Mouse (Mus musculus) ES-Bruce4 (cell line): ENCODE measurements at regions not wholly inside any gene's neighbourhood (a gene's known extent, or its start where the extent isn't known, plus 50 kb on each side); places are given as distances from the start of the nearest gene placed in this dataset.

ENCODE experiments used
- CTCF ChIP-seq: IDR thresholded peaks from one replicate; pipeline ENCODE4 v1.8.1; 2011; ENCODE audit warnings: low read depth, low read length
- POLR2A ChIP-seq: IDR thresholded peaks from one replicate; pipeline ENCODE4 v1.8.1; 2011; ENCODE audit warnings: low read length; ENCODE audit not compliant: insufficient read depth

DNA sequence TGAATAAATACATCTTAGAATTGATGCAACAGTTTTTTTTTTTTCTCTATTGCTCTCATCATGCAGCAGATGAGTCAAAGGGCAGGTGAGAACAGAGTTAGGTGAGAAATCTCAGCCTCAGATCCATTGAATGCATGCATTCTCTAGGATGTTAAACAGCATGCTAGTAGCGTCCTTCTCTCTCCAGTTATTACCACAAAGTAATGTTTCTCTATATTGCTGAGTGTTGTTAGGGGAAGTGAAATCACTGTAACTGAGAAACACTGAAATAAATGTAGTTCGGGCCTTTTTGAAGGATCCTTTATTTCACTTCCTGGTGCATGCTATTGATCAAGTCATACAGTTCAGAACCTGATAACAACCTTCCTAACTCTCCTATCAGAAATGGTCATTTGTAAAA lies 105.2 kb downstream of the Gm7489 start:
- no peak for TF ChIP-seq CTCF
- TF ChIP-seq POLR2A, result no peak
